Mouse (Mus musculus): Measurements from ENCODE around the gene Scn2b. TPM values are rescaled to one million over a fixed set of nuclear protein-coding genes. Genes with fewer than 3 reads are reported as not detected.

The Scn2b gene
- total and polyA plus RNA-seq, 3 experiments: 0.05 TPM; not detected in 2

- ATAC-seq (ENCODE audit: extremely low read depth, insufficient number of reproducible peaks, low FRiP score, poor library complexity, severe bottlenecking): no peak
- Histone ChIP-seq H3K4me1 (ENCODE audit: insufficient read depth, low read depth, low read length) (0 out of 2 replicates have a peak, but pooled peaks cover 2% of the 10 kb centered on the region), H3K27me3 (ENCODE audit: insufficient read depth, low read length) (peaks cover 17% of the 10 kb centered on the region), H3K4me3 (ENCODE audit: low read depth, low read length) (no peak overlapping the region), H3K36me3 (replicated peaks) (no peaks in the 10 kb centered on the region), H3K9me3 (replicated peaks) (no peaks in the 10 kb centered on the region)
- DNase-seq (ENCODE audit: low spot score): no peak
- TF ChIP-seq GATA1 (IDR thresholded peaks at IDR 0.05; ENCODE audit: borderline replicate concordance, low read length) (no peak), TAL1 (conservative IDR thresholded peaks at IDR 0.05; ENCODE audit: low read depth, low read length) (no peak), GATA2 (IDR thresholded peaks at IDR 0.05; ENCODE audit: borderline replicate concordance, low read depth, low read length) (no peak), POLR2AphosphoS5 (IDR thresholded peaks at IDR 0.05; ENCODE audit: insufficient replicate concordance, low read depth, low read length) (no peak), CTCF (IDR thresholded peaks at IDR 0.05; ENCODE audit: low read depth, low read length) (no peak)
Observed at GRCm38 (mm10) chr9:45118552-45118951, 970 bp downstream of the Scn2b start.

GRCm38 (mm10) chr9:45119316-45119953 is 1.9 kb downstream of the Scn2b start:
- ATAC-seq (ENCODE audit: extremely low read depth, insufficient number of reproducible peaks, low FRiP score, poor library complexity, severe bottlenecking): no peak
- no peaks in the 10 kb centered on the region for H3K9me3 ChIP-seq (replicated peaks)
- DNase-seq (ENCODE audit: low spot score): no peak
- peaks cover 17% of the 10 kb centered on the region for H3K27me3 ChIP-seq (ENCODE audit: insufficient read depth, low read length)
- no peak overlapping the region for H3K4me3 ChIP-seq (ENCODE audit: low read depth, low read length)
- no peaks in the 10 kb centered on the region for H3K36me3 ChIP-seq (replicated peaks)
- 0 out of 2 replicates have a peak, but pooled peaks cover 2% of the 10 kb centered on the region for H3K4me1 ChIP-seq (ENCODE audit: insufficient read depth, low read depth, low read length)
- TF ChIP-seq GATA1 (IDR thresholded peaks at IDR 0.05; ENCODE audit: borderline replicate concordance, low read length) (no peak), TAL1 (conservative IDR thresholded peaks at IDR 0.05; ENCODE audit: low read depth, low read length) (no peak), GATA2 (IDR thresholded peaks at IDR 0.05; ENCODE audit: borderline replicate concordance, low read depth, low read length) (no peak), CTCF (IDR thresholded peaks at IDR 0.05; ENCODE audit: low read depth, low read length) (no peak), POLR2AphosphoS5 (IDR thresholded peaks at IDR 0.05; ENCODE audit: insufficient replicate concordance, low read depth, low read length) (no peak)

- Histone ChIP-seq H3K9me3 (replicated peaks) (no peaks in the 10 kb centered on the region), H3K36me3 (replicated peaks) (no peaks in the 10 kb centered on the region), H3K27me3 (ENCODE audit: insufficient read depth, low read length) (peaks cover 14% of the 10 kb centered on the region; the same call in 1 of the 2 replicates), H3K4me1 (ENCODE audit: insufficient read depth, low read depth, low read length) (0 out of 2 replicates have a peak, but pooled peaks cover 2% of the 10 kb centered on the region), H3K4me3 (ENCODE audit: low read depth, low read length) (no peak overlapping the region)
- DNase-seq (ENCODE audit: low spot score): no peak
- no peak for ATAC-seq (ENCODE audit: extremely low read depth, insufficient number of reproducible peaks, low FRiP score, poor library complexity, severe bottlenecking)
- TF ChIP-seq POLR2AphosphoS5 (IDR thresholded peaks at IDR 0.05; ENCODE audit: insufficient replicate concordance, low read depth, low read length): no peak
Observed at GRCm38 (mm10) chr9:45119954-45120530, 2.5 kb downstream of the Scn2b start.

- TF ChIP-seq TAL1 (conservative IDR thresholded peaks at IDR 0.05; ENCODE audit: low read depth, low read length): no peak
- no peak for TF ChIP-seq GATA2 (IDR thresholded peaks at IDR 0.05; ENCODE audit: borderline replicate concordance, low read depth, low read length)
- TF ChIP-seq POLR2AphosphoS5 (IDR thresholded peaks at IDR 0.05; ENCODE audit: insufficient replicate concordance, low read depth, low read length): no peak
- no peak for ATAC-seq (ENCODE audit: extremely low read depth, insufficient number of reproducible peaks, low FRiP score, poor library complexity, severe bottlenecking)
- H3K4me1 ChIP-seq (ENCODE audit: insufficient read depth, low read depth, low read length): 0 out of 2 replicates have a peak, but pooled peaks cover 2% of the 10 kb centered on the region
- no peaks in the 10 kb centered on the region for H3K9me3 ChIP-seq (replicated peaks)
- no peak for DNase-seq (ENCODE audit: low spot score)
- H3K36me3 ChIP-seq (replicated peaks): no peaks in the 10 kb centered on the region
- no peak overlapping the region for H3K4me3 ChIP-seq (ENCODE audit: low read depth, low read length)
- H3K27me3 ChIP-seq (ENCODE audit: insufficient read depth, low read length): peaks cover 14% of the 10 kb centered on the region; the same call in 1 of the 2 replicates
Observed at GRCm38 (mm10) chr9:45120567-45120966, 3.0 kb downstream of the Scn2b start.

- TF ChIP-seq GATA2 (IDR thresholded peaks at IDR 0.05; ENCODE audit: borderline replicate concordance, low read depth, low read length) (no peak), TAL1 (conservative IDR thresholded peaks at IDR 0.05; ENCODE audit: low read depth, low read length) (no peak), CTCF (IDR thresholded peaks at IDR 0.05; ENCODE audit: low read depth, low read length) (no peak), GATA1 (IDR thresholded peaks at IDR 0.05; ENCODE audit: borderline replicate concordance, low read length) (no peak), POLR2AphosphoS5 (IDR thresholded peaks at IDR 0.05; ENCODE audit: insufficient replicate concordance, low read depth, low read length) (no peak)
- no peaks in the 10 kb centered on the region for H3K36me3 ChIP-seq (replicated peaks)
- ATAC-seq (ENCODE audit: extremely low read depth, insufficient number of reproducible peaks, low FRiP score, poor library complexity, severe bottlenecking): no peak
Observed at GRCm38 (mm10) chr9:45121001-45121400, 3.4 kb downstream of the Scn2b start.

GRCm38 (mm10) chr9:45121769-45122168 is 4.2 kb downstream of the Scn2b start:
- no peak for ATAC-seq (ENCODE audit: extremely low read depth, insufficient number of reproducible peaks, low FRiP score, poor library complexity, severe bottlenecking)
- TF ChIP-seq CTCF (IDR thresholded peaks at IDR 0.05; ENCODE audit: low read depth, low read length) (peak; percentile 47; the same call in 1 of the 2 replicates), POLR2AphosphoS5 (IDR thresholded peaks at IDR 0.05; ENCODE audit: insufficient replicate concordance, low read depth, low read length) (no peak)
- Histone ChIP-seq H3K27me3 (ENCODE audit: insufficient read depth, low read length) (peaks cover 9% of the 10 kb centered on the region; the same call in 1 of the 2 replicates), H3K9me3 (replicated peaks) (no peaks in the 10 kb centered on the region), H3K36me3 (replicated peaks) (no peaks in the 10 kb centered on the region), H3K4me3 (ENCODE audit: low read depth, low read length) (no peak overlapping the region), H3K4me1 (ENCODE audit: insufficient read depth, low read depth, low read length) (0 out of 2 replicates have a peak, but pooled peaks cover 2% of the 10 kb centered on the region)
- peak; percentile 68 for DNase-seq (ENCODE audit: low spot score)

More at GRCm38 (mm10) chr9:45121001-45121400, 3.4 kb downstream of the Scn2b start:
- no peak overlapping the region for H3K4me3 ChIP-seq (ENCODE audit: low read depth, low read length)
- H3K9me3 ChIP-seq (replicated peaks): no peaks in the 10 kb centered on the region
- H3K4me1 ChIP-seq (ENCODE audit: insufficient read depth, low read depth, low read length): 0 out of 2 replicates have a peak, but pooled peaks cover 2% of the 10 kb centered on the region
- no peak for DNase-seq (ENCODE audit: low spot score)
- H3K27me3 ChIP-seq (ENCODE audit: insufficient read depth, low read length): peaks cover 10% of the 10 kb centered on the region; the same call in 1 of the 2 replicates

Data from G1E (cell line).